Mouse (Mus musculus): ENCODE results near the gene Neil1.

Neil1 gene

GRCm38 (mm10) chr9:57148144-57148878 is at the start of gene Neil1:
Neil1 (minus strand) TSS chr9:57148305.
- peak; percentile 90 for DNase-seq (ENCODE audit: low spot score)

GRCm38 (mm10) chr9:57197414-57197813 is 49.3 kb upstream of the Neil1 start:
- no peak for DNase-seq (ENCODE audit: low spot score)

- DNase-seq (ENCODE audit: low spot score): no peak
These were observed 48.6 kb upstream of the Neil1 start for GRCm38 (mm10) chr9:57196708-57197107.

GRCm38 (mm10) chr9:57168411-57168810 is 20.3 kb upstream of the Neil1 start:
- DNase-seq (ENCODE audit: low spot score): no peak

GRCm38 (mm10) chr9:57166173-57166572 is 18.1 kb upstream of the Neil1 start:
- no peak for DNase-seq (ENCODE audit: low spot score)

- no peak for DNase-seq (ENCODE audit: low spot score)
These were observed 15.0 kb upstream of the Neil1 start for GRCm38 (mm10) chr9:57163137-57163536.

GRCm38 (mm10) chr9:57162496-57162895 is 14.4 kb upstream of the Neil1 start:
- DNase-seq (ENCODE audit: low spot score): peak; percentile 44

- no peak for DNase-seq (ENCODE audit: low spot score)
These were observed 10.4 kb upstream of the Neil1 start for GRCm38 (mm10) chr9:57158506-57158905.

- peak; percentile 96 for DNase-seq (ENCODE audit: low spot score)
These were observed 9.9 kb upstream of the Neil1 start, which contains the start of gene Commd4 for GRCm38 (mm10) chr9:57158013-57158470. Commd4 (minus strand) TSS chr9:57158331.

GRCm38 (mm10) chr9:57157499-57157898 is 9.4 kb upstream of the Neil1 start:
- DNase-seq (ENCODE audit: low spot score): no peak

- DNase-seq (ENCODE audit: low spot score): no peak
These were observed 8.7 kb upstream of the Neil1 start for GRCm38 (mm10) chr9:57156823-57157222.

- DNase-seq (ENCODE audit: low spot score): no peak
These were observed 8.3 kb upstream of the Neil1 start for GRCm38 (mm10) chr9:57156383-57156782.

- no peak for DNase-seq (ENCODE audit: low spot score)
These were observed 4.2 kb upstream of the Neil1 start for GRCm38 (mm10) chr9:57152331-57152730.

GRCm38 (mm10) chr9:57150192-57150591 is 2.1 kb upstream of the Neil1 start:
- DNase-seq (ENCODE audit: low spot score): no peak

GRCm38 (mm10) chr9:57149021-57149420 is 916 bp upstream of the Neil1 start:
- DNase-seq (ENCODE audit: low spot score): no peak

GRCm38 (mm10) chr9:57147205-57148143 is 631 bp downstream of the Neil1 start:
- DNase-seq (ENCODE audit: low spot score): peak; percentile 41

GRCm38 (mm10) chr9:57146451-57147066 is 1.5 kb downstream of the Neil1 start:
- no peak for DNase-seq (ENCODE audit: low spot score)

GRCm38 (mm10) chr9:57144830-57145229 is 3.3 kb downstream of the Neil1 start:
- DNase-seq (ENCODE audit: low spot score): no peak

GRCm38 (mm10) chr9:57143212-57143611 is 4.9 kb downstream of the Neil1 start:
- no peak for DNase-seq (ENCODE audit: low spot score)

GRCm38 (mm10) chr9:57141417-57142353 is 6.4 kb downstream of the Neil1 start:
- DNase-seq (ENCODE audit: low spot score): no peak

GRCm38 (mm10) chr9:57139571-57139970 is 8.5 kb downstream of the Neil1 start:
- no peak for DNase-seq (ENCODE audit: low spot score)
